ENCODE assay signal across 30 mouse cellular contexts in the genomic region with DNA sequence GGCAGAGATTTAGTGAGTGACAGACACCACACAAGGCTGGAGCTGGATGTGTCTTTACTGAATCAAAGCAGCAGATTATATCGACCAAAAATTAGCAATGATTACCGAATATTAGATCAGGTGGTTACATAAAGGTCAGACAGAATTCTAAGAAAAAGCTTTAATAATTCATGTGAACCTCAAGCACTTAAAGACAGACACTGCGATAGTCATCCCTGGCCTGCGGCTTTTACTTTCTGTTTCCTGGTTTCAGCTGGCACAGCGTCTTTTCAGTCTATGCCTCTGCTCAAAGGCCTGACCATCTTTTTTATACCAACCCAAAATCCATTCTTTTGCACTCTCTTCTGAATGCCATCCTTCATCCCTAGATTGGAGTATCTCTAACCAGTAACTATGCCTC. TPM values are rescaled to one million over a fixed set of nuclear protein-coding genes. Genes with fewer than 3 reads are reported as not detected.
DNase-seq lines count a peak whose midpoint lies in the region; ATAC-seq lines count a peak whose summit lies in the region.
"Had no signal": no experiment of that assay in that cellular context is flagged by ENCODE, and none has a peak within 500 bp of the region (broad histone marks: within the 10 kb centered on the region; RNA-seq: fewer than 3 reads in every experiment).

No protein-coding gene starts in this region.

- 86% methylated on average over 5 of the region's 5 CpGs for WGBS in neural tube, embryonic 15.5 days

- ATAC-seq in neural tube, embryonic 15.5 days (ENCODE audit: low FRiP score), result no peak
- ATAC-seq: forebrain, embryonic 16.5 days; hindbrain, postnatal 0 days; intestine, embryonic 15.5 days had no signal

- H3K9ac ChIP-seq in neural tube, embryonic 15.5 days (replicated peaks), result no peak overlapping the region
- H3K9ac ChIP-seq: embryonic facial prominence, embryonic 13.5 days; forebrain, embryonic 12.5 days; heart, embryonic 12.5 days; heart, embryonic 15.5 days; hindbrain, embryonic 14.5 days; intestine, embryonic 15.5 days had no signal

- peak; percentile 53 for DNase-seq in heart, adult 11 months
- no peak for DNase-seq in heart, postnatal 25 days (ENCODE audit: low spot score)
- DNase-seq in CD4-positive, CD25-positive, alpha-beta regulatory T cell, adult 2 months (ENCODE audit: low read depth, low spot score), result peak; percentile 53
- DNase-seq in induced T-regulatory cell, adult 2 months (ENCODE audit: low read depth), result peak; percentile 76
- no peak for DNase-seq in layer of hippocampus, postnatal 25 days (ENCODE audit: extremely low spot score in 1 of 2, low spot score in 1 of 2)
- DNase-seq in frontal cortex, adult 2 months (ENCODE audit: extremely low spot score in 1 of 2, low spot score in 1 of 2), result no peak
- DNase-seq: adrenal gland, adult 2 months; adrenal gland, postnatal 14 days; B cell, adult 2 months; cerebellum, adult 11 months; cerebellum, adult 2 months; cerebellum, adult 9-11 months; cerebellum, postnatal 36 days; embryo, embryonic 11 days; gastrocnemius, adult 2 months; gastrocnemius, postnatal 14 days; heart, adult 18-20 months; heart, postnatal 10 days; heart, postnatal 4 days had no signal

- H3K27ac ChIP-seq in neural tube, embryonic 15.5 days (replicated peaks), result no peak overlapping the region
- H3K27ac ChIP-seq: embryonic facial prominence, embryonic 10.5 days; embryonic facial prominence, embryonic 13.5 days; forebrain, embryonic 12.5 days; gastrocnemius, adult 2 months; heart, embryonic 15.5 days; hindbrain, embryonic 14.5 days; hindbrain, postnatal 0 days; intestine, embryonic 15.5 days had no signal

- H3K4me3 ChIP-seq in neural tube, embryonic 15.5 days (replicated peaks), result no peak overlapping the region
- H3K4me3 ChIP-seq: embryonic facial prominence, embryonic 10.5 days; embryonic facial prominence, embryonic 13.5 days; erythroblast, embryonic 14.5 days; forebrain, embryonic 12.5 days; gastrocnemius, adult 2 months; heart, embryonic 12.5 days; heart, embryonic 15.5 days; intestine, embryonic 15.5 days had no signal

- no peak overlapping the region for H3K4me2 ChIP-seq in neural tube, embryonic 15.5 days
- H3K4me2 ChIP-seq: embryonic facial prominence, embryonic 13.5 days; forebrain, embryonic 12.5 days; heart, embryonic 12.5 days; heart, embryonic 15.5 days; hindbrain, embryonic 14.5 days; intestine, embryonic 15.5 days had no signal

- H3K36me3 ChIP-seq in neural tube, embryonic 15.5 days, result no peaks in the 10 kb centered on the region
- H3K36me3 ChIP-seq: heart, embryonic 15.5 days; intestine, embryonic 15.5 days had no signal

- peaks cover 19% of the 10 kb centered on the region for H3K4me1 ChIP-seq in neural tube, embryonic 15.5 days

- H3K9me3 ChIP-seq in neural tube, embryonic 15.5 days (replicated peaks), result no peaks in the 10 kb centered on the region
- H3K9me3 ChIP-seq: forebrain, embryonic 12.5 days; heart, embryonic 12.5 days; heart, embryonic 15.5 days; intestine, embryonic 15.5 days had no signal

- intact Hi-C loops in heart, postnatal 25 days (cut with DNase I), result no loop called here

- H3K27me3 ChIP-seq in neural tube, embryonic 15.5 days (replicated peaks), result no peaks in the 10 kb centered on the region
- H3K27me3 ChIP-seq: forebrain, embryonic 12.5 days; intestine, embryonic 15.5 days had no signal

RNA-seq across cellular contexts. Expression of gene Zfp961, which starts 2.2 kb away (rescaled TPM):
- total RNA-seq in heart, postnatal 25 days (2021), result 1 to 10 TPM; 5.5 to 10.0 TPM
- 13.8 and 19.4 TPM in 2 replicates for polyA plus RNA-seq in neural tube, embryonic 15.5 days (2015; fragmentation: Nextera tagmentation; extraction: Ambion mirVana)
- 10 to 100 TPM; 15.4 to 21.8 TPM for total RNA-seq in layer of hippocampus, postnatal 25 days (2021)
- 18.0 and 18.2 TPM in 2 replicates for polyA plus RNA-seq in frontal cortex, adult 2 months (2012; rRNA removed)

RNA-seq across cellular contexts. Expression of gene Zfp617, which starts 40.2 kb away (rescaled TPM):
- 10 to 100 TPM; 22.4 to 28.8 TPM for total RNA-seq in heart, postnatal 25 days (2021)
- polyA plus RNA-seq in neural tube, embryonic 15.5 days (2015; fragmentation: Nextera tagmentation; extraction: Ambion mirVana), result 33.5 and 35.1 TPM in 2 replicates
- 10 to 100 TPM; 25.6 to 30.8 TPM for total RNA-seq in layer of hippocampus, postnatal 25 days (2021)
- 20.7 and 23.1 TPM in 2 replicates for polyA plus RNA-seq in frontal cortex, adult 2 months (2012; rRNA removed)

RNA-seq across cellular contexts. Expression of gene Zfp882, which starts 40.2 kb away (rescaled TPM):
- 1 to 10 TPM; 3.1 to 6.1 TPM for total RNA-seq in heart, postnatal 25 days (2021)
- 13.5 and 17.1 TPM in 2 replicates for polyA plus RNA-seq in neural tube, embryonic 15.5 days (2015; fragmentation: Nextera tagmentation; extraction: Ambion mirVana)
- total RNA-seq in layer of hippocampus, postnatal 25 days (2021), result 10 to 100 TPM; 13.4 to 13.9 TPM
- polyA plus RNA-seq in frontal cortex, adult 2 months (2012; rRNA removed), result 4.7 and 6.1 TPM in 2 replicates
- polyA plus RNA-seq: erythroblast, embryonic 14.5 days had no signal

Comparison
In these comparisons a context has a peak if more than half of its experiments do, and no peak if none do; other contexts are left out.
1. DNase-seq: peak in heart, adult 11 months (single experiment), CD4-positive, CD25-positive, alpha-beta regulatory T cell, adult 2 months (single experiment) and induced T-regulatory cell, adult 2 months (single experiment); none in heart, postnatal 25 days (single experiment), layer of hippocampus, postnatal 25 days (0 of 2) and frontal cortex, adult 2 months (0 of 2).